Mouse (Mus musculus): ENCODE data around the gene Nes.
A peak's percentile ranks its signal among the peaks of the same experiment; 100 is the strongest.

Gene Nes

DNA sequence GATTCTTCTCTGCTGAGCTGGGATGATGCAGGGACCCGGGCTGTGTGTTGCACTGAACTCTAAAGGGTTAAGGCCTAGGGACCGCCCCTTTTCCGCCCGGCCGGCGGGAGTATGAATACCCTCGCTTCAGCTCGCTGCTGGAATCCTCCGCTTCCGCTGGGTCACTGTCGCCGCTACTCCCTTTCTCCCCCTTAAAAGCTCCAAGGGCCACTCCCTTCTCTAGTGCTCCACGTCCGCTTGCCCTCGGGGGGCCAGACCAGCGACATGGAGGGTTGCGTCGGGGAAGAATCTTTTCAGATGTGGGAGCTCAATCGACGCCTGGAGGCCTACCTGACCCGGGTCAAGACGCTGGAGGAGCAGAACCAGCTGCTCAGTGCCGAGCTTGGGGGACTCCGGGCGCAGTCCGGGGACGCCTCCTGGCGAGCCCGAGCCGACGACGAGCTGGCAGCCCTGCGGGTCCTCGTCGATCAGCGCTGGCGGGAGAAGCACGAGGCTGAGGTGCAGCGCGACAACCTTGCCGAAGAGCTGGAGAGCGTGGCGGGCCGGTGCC lies at the start of gene Nes:
Nes (plus strand) TSS at position 140 of the 550 bp plus-strand sequence.
- peak; percentile 54 to 67 for DNase-seq (ENCODE audit: low spot score in 2 of 2)

DNA sequence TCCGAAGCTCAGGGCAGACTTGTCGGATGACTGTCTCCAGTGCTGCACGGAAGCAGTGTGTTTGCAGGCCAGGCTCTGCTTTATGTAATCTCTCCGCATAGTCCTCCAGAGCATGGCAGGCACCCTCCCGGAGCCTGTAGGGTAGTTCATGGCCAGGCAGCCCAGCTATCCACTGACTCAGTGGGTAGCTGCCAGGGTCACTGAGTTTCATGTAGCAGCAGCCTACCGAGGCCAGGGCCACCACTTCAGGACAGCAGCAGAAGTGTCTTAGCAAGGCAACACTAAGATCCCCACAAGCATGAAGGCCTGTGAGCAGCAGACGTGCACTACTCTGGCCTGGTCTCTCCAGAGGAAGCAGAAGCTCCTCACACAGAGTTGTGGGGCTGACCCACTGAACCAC lies 45.9 kb upstream of the Nes start:
- no peak for DNase-seq (ENCODE audit: low spot score in 2 of 2)

DNA sequence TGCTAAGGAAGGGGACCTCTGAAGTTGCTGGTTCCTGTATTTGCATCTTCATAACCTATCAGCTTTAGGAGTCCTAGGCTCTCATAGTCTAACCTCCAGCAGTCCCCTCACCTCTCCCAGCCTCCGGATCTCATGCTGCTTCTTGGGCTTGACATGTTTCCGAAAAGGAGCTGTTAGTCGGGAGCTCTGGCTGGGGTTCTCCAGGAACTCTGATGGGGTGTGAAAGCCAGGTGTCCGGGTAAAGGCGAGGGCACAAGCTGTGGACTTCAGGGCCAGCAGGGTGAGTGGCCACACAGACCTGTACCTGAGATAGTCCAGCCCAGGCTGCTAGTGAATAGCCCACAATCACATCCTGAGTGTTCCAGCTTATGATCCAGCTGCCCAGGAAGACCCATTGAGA lies 43.4 kb upstream of the Nes start:
- DNase-seq (ENCODE audit: low spot score in 2 of 2): no peak

DNA sequence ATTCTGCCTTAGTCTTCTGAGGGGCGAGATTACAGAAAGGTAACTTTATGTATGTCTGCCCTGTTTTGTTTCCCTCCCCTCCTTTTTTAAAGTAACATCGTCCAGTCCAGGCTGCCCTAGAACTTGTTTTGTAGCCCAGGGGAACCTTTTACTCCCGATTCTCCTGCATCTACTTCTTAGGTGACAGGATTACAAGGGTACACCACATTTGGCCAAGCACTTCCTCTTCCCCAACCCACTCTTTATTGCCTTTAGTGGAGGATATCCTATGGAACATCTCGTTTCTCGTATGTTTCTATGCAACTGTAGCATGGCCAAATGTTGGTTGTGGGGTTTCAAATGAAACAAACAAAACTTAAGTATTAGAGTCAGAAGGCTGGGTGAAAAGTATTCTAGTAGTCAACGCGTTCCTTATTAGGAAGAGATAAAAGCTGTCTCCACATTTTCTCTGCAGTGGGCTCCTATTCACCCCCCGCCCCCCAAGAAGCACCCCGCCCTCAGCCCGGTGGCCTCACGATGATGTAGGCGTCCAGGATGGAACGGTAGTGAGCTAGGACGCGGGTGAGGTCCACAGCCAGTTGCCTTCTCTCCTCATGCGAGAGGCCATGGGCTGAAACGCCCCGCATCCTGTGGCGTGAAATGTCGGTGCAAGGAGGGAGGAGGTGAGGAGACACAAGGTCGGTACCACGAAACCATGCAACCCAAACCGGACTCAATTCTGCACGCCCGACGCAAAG lies 41.4 kb upstream of the Nes start:
- no peak for DNase-seq (ENCODE audit: low spot score in 2 of 2)

DNA sequence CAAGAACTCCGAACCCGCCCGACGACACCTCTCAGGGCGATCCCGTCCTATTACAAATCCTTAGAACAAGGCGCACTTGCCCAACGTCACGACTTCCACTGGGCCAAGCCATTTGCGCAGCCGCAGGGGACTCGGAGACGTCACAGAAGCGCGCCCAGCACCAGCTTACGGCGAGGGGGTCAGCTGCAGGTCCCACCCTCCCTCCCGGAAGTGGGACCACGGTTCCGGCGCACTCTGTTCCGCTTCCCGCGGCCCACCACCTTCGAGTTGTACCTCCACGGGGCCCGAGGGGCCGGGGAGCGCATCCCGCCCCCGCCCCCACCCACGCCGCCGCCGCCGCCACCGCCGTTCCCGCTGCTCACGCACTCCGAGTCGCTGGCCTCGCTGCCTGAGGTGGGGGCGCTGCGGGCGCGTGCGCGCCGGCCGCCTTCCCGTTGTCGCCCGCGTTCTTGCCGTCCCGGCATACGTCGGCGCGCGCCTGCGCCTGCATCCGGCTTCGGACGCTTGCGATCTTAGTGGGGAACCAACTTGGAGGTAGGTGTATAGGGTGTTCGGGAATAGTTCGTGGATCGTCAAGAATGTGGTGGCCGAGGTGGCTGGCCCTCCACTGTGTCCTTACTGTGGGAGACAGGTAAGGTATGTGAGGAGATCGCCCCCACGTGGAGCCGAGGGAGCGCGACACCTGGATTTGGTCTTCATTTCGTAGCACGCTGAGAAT lies 40.6 kb upstream of the Nes start, which contains the start of the genes Isg20l2 and Rrnad1:
Isg20l2 (plus strand) TSS at position 237 of the 718 bp plus-strand sequence.
Rrnad1 (minus strand) TSS at position 640 of the 718 bp plus-strand sequence.
- DNase-seq (ENCODE audit: low spot score in 2 of 2): peak; percentile 99

DNA sequence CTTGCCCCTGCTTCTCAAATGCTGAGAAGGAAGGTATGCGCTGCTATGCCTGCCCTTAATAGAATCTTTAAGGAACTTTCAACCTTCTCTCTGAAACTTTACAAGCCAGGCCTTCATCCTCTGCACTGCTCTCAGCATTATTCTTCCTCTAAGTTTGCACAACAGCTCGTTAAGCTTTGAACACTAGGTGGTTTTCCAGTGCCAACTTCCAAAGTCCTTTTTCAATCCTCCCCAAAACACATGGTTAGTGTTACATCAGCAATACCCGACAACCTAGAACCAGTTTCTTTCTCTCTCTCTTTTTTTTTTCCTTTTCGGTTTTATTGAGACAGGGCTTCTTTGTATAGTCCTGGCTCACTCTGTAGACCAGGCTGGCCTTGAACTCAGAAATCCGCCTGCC lies 36.9 kb upstream of the Nes start:
- no peak for DNase-seq (ENCODE audit: low spot score in 2 of 2)

DNA sequence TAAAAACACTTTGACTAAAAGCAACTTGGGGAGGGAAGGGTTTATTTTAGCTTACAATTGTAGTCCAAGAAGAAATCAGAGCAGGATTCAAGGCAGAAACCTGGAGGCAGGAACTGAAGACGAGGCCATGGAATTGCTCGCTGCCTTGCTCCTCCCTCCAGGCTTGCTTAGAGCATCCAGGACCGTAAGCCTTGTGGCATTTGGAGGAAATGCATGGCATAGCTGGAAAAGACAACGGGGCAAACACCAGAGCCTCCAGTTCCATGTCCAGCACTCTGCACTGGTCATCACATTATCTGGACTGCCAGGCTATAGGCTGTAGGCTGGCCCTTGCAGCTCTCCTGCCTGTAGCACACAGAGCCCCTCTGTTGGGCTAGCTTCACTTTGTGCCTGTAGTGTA lies 36.4 kb upstream of the Nes start:
- DNase-seq (ENCODE audit: low spot score in 2 of 2): no peak

DNA sequence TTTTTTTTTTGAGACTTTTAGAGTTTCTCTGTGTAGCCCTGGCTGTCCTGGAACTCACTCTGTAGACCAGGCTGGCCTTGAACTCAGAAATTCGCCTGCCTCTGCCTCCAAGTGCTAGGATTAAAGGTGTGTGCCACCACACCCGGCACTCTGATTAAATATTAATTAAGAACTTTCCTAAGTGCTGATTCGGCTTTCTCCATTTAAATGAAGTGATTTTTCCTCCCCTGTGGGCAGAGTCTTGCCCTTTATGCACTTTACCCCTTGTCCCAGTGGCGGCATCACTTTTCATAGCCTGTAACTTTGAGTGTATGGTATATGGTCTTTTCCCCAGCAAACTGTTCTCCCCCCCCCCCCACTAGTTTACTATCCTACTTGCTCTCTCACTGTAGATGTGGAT lies 35.7 kb upstream of the Nes start:
- DNase-seq (ENCODE audit: low spot score in 2 of 2): no peak

DNA sequence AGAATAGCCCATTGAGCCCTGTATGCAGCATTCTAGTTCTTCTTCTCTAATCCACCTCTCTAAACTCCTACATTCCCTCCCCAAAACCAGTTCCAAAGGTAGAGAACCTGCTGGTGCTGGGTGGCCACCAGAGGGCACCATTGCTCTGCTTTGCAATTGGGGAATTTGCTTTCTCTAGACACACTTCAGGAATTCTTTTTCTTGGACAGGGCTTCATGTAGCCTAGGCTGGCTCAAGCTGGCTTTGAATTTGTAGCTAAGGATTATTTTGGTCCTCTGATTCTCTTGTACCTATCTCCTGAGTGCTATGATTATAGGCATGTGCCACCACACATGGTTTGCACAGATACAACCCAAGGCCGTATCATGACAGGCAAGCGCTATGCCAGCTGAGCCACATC lies 35.1 kb upstream of the Nes start:
- peak; percentile 74 to 90 for DNase-seq (ENCODE audit: low spot score in 2 of 2)

DNA sequence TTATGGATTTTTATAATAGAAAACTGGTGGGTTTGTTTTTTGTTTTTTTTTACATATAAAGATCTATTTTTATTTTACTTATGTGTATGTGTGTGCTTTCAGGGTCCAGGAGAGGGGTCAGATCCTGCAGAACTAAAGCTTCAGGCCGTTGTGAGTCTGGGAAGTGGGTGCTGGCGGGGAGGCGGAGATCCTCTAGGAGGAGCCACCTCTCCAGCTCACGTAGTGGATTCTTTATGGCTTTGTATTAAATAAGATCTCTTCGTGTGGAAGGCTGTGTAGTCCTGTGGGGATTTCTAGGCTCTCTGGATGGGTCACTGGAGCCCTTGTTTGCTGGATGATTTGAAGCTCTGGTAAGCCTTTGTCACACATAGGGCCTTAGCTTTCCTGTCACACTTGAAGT lies 30.3 kb upstream of the Nes start:
- DNase-seq (ENCODE audit: low spot score in 2 of 2): no peak

DNA sequence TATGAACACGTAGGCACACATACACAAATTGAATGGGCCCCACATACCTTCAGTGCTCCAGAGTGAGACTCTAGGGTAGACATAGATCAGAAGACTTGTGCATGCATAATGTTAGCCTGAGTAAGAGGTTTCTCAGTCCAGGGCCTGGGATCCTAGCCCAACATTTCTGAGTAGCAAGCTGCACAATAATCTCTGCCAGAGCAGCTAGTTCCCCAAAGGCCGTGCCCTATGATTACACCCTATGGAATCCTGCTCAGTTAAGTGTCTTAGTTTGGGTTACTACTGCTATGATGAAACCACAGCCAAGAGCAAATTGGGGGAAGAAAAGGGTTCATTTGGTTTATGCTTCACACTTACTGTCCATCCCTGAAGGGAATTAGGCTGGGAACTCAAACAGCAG lies 28.4 kb upstream of the Nes start:
- DNase-seq (ENCODE audit: low spot score in 2 of 2): no peak

DNA sequence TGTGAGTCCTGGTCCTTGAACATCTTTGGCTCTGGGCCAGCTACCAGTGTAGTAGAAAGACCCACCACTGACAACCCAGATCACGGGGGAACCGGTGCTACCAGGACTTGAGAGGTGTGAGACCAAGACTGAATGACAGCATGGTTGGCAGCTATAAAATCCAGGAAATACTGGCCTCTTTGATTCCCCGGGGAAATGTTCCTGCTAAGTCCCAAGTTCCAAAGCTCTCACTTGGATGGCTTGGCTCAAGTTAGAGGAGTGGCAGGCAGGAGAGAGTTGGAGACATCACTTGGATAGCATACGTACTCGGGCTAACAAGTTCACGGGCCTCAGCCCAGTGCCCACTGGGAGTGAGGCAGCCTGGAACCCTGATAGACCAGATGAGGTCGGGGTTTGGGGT lies 27.3 kb upstream of the Nes start:
- no peak for DNase-seq (ENCODE audit: low spot score in 2 of 2)

DNA sequence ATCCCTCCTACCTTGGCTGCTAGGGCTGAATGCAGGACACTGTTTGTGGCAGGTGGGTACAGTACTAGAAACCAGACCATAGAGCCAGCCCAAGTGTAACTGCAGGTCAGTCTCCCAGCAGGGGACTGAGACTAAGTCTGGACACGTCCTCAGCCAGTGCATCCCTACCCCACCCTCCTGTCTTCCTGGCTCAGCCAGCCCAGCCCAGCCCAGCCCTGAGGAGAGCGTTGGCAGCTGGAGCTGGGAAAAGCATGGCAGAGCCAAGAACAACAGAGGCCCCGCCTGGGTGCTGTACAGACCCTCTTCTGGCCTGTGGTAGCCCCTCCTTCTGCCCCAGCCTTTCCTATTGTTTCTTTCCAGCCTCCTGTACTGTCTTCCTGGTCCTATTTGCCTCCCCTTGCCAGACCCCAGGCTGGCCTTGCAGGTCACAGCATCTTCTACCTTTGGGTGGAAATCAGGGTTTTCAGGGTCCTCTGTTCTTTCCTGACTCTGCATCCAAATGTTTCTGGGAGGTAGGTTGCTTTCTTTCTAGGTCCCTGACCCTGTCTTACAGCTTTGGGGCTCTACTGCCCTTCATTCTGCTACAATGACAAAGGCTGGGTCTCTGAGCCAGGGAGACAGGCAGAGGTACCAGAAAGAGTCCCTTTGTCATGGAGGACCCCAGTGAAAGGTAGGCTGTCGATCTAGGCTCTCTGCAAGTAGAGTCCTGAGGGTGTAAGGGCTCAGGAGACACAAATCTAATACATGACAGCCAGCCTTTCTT lies 25.9 kb upstream of the Nes start:
- no peak for DNase-seq (ENCODE audit: low spot score in 2 of 2)

DNA sequence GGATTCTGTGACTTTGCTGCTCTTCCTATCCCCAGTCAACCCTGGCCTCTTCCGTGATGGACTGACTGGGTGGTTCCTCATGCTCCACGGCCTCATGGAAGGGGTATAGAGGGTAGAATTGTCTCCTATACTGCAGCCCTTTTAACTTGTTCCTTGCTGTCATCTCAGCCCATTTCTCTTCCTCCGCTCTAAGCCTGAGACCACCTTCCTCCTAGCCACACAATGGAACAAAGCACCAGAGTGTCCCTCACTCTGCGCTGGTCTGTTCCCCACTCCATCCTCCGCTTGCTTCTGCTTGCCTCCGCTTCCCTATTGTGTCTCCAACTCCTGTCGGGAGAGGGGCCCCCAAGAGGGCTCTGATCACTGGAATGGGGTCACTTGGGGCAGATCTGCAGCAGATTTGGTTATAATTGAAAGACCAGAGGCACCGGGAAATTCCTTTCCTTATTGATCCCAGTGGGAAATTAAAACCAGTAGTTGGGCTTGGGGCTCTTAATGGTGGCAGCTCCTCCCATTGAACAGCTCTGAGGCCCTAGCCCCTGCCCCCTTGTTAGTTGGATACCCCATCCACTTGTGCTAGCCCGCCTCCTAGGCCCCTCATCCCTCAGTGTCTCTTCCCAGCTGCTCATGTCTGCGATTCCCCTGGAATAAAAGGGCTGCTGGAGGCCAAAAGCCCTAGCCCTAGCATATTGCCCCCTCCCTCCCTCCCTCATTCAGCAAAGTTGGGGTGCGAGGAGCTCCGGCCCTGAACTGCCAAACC lies 24.9 kb upstream of the Nes start:
- no peak for DNase-seq (ENCODE audit: low spot score in 2 of 2)

DNA sequence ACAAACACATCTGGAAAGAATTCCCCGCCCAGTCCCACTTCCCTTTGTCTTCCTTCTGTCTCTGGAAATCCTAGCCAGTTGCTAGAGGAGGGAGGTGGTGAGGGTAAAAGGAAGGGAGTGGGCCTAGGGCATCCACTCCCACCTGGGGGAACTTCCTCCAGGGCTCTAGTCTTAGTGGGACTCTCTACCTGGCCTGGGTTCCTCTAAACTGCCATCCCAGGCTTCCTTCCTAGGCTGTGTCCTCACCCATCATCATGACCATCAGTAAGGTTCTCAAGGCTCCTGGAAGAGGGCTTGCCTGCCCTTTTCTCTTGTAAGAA lies 24.4 kb upstream of the Nes start:
- no peak for DNase-seq (ENCODE audit: low spot score in 2 of 2)

DNA sequence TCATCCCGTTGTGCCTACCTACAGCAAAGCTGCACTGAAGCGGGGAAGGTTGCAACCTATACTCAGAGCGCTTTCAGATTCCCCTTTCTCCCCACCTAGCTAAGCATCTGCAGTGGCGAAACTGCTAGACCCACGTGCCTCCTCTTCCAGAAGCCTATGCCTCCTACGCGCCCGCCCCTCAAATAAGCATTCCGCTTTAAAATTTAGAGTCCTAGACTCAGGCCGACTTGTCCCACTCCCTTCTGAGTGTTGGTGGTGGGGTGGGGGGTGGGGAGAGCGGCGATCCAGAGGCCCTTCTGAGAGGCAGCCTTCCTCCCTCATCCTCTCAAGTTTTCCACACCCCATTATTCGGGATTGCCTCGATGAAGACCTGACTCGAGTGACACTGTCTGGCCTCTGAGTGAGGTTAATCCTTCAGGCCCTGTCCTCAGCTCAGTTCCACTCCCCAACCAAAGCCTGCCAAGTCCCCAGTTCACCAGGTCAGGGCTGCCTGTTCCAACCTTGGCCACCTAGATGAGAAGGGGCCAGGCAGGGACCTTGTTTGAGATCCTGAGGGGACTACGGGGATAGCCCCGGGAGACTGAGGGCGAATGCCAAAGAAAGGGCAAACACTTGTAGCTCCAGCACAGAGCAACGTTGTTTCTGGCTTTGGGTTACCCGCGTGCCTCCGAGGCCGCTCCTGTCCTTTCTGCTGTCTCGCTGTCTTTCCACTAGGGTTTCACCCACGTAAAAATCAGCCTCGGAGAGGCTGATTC lies 23.6 kb upstream of the Nes start:
- no peak for DNase-seq (ENCODE audit: low spot score in 2 of 2)

DNA sequence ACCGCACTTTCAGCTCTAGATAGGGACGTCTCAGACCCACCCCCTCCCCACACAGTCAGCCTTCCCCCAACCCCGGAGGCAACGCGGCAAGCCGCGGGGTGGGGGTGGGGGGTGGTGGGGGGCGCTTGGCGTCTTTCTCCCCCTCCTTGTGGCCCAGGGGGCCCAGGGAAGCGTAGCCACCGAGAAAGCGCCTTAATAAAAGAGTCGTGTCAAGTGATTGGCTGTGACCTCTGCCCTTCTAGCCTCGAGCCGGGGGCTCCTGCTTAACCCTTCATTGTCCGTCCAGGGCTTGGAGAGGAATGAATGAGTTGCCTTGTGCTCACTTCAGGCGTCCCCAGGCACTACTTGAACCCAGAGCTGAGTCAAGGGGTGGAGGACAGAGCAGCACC lies 23.1 kb upstream of the Nes start:
- DNase-seq (ENCODE audit: low spot score in 2 of 2): no peak

DNA sequence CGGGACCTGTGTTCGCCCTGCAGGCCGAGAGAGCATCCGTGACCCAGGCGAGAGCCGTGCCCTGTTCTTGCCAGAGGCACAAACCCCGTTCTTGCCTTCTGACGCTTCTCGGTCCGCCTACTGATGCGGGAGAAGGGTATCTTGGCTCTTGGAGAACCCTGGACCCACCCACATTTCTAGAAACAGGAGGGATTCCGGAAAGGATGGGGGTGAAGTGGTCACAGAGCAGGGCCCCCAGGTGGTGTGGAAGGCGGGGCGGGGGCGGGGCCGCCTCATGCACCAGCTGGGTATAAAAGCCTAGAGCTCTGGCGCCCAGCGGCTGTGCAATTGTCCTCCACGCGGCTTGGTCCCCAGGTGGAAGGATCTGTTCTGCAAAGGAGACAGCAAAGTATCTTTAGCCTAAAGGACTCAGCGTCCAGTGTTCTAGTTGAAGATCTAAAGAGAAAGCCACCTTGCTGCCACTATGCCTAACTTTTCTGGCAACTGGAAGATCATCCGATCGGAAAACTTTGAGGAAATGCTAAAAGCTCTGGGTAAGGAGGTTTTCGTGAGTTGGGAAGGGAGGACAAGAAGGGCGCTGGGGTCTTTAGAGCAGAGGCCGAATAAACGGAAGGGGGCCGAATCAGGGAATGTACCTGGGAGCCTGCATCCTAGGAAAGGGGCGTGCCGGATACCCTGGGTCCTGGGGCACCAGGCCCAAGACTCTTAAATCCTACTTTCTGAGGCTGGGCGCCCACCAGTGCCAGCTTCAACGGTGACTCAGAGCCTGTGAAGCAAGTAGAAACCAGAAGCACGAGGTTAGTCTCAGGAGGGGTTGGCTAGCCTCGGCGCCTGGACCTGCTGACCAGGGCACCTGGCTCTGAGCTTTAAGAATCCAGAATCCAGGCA lies 22.3 kb upstream of the Nes start, which contains the start of gene Crabp2:
Crabp2 (plus strand) TSS at position 289 of the 888 bp plus-strand sequence.
- DNase-seq (ENCODE audit: low spot score in 2 of 2): no peak

DNA sequence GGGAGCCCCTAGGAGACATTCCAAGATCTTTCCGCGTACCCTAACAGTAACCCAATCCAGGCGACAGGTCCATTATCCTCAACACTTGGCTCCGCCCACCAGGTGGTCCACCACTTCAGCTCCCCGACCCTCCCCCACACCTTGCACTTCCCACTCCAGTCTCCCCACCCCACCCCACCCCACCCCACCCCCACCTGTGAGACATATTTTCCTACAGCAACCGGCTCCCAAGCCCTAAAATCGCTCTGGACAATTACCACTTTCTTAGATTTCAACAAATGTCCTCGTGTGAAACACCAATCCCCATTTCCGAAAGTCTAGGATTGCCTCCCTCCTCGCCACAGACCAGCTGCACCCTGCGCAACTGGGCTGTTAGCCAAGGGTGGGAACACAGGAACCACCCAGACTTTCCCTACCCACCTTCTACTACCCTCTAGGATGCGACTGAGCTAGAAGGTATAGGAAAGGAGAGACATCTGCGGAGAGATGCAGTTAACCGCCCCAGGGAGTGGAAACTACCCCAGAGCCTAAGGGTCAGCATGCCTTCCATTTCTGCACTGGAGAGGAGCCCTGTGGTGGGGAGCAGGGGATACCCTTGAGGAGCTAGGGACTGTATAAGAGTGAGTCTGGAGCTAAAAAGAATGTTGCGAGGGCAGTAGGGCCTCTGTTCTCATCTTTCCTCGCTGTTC lies 21.5 kb upstream of the Nes start:
- DNase-seq (ENCODE audit: low spot score in 2 of 2): no peak
